Mouse (Mus musculus): ENCODE measurements at regions not wholly inside any gene's neighbourhood (a gene's known extent, or its start where the extent isn't known, plus 50 kb on each side); places are given as distances from the start of the nearest gene placed in this dataset.

- ATAC-seq (replicated peaks; ENCODE audit: poor library complexity): peak; percentile 72
These were observed 74.3 kb upstream of the A2m start for GRCm38 (mm10) chr6:121560852-121561251.

- ATAC-seq (replicated peaks; ENCODE audit: poor library complexity): no peak
These were observed 74.8 kb upstream of the A2m start for GRCm38 (mm10) chr6:121560393-121560793.

DNA sequence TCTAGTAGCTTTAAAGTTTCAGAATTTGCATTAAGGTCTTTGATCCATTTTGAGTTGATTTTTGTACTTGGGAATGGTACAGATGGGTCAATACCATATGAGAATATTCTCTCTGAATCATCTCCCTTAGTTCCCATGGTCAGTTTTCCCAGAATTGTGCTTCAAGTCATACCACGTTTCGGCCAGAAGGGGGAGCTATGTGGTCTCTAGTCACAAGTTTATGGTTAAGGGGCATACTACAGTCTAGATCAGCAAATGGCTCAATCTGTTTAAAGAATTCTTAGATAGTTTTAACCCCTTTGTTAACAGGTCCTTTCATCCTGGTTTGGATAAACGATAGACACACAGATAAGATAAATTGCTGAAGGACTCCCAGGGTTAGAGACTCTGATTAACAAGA lies 78.7 kb upstream of the A2m start:
- ATAC-seq (replicated peaks; ENCODE audit: poor library complexity): 0 out of 2 replicates have a peak, but pooled peaks have one; percentile 55

GRCm38 (mm10) chr6:121553501-121554132 lies 80.1 kb upstream of the Iqsec3 start:
- ATAC-seq (replicated peaks; ENCODE audit: poor library complexity): no peak

- no peak for ATAC-seq (replicated peaks; ENCODE audit: poor library complexity)
These were observed 60.0 kb upstream of the Iqsec3 start for GRCm38 (mm10) chr6:121533521-121533920.

- peak; percentile 98 for ATAC-seq (replicated peaks; ENCODE audit: poor library complexity)
These were observed 59.4 kb upstream of the Iqsec3 start for GRCm38 (mm10) chr6:121532926-121533325.

GRCm38 (mm10) chr6:121531825-121532389 lies 58.4 kb upstream of the Iqsec3 start:
- no peak for ATAC-seq (replicated peaks; ENCODE audit: poor library complexity)

DNA sequence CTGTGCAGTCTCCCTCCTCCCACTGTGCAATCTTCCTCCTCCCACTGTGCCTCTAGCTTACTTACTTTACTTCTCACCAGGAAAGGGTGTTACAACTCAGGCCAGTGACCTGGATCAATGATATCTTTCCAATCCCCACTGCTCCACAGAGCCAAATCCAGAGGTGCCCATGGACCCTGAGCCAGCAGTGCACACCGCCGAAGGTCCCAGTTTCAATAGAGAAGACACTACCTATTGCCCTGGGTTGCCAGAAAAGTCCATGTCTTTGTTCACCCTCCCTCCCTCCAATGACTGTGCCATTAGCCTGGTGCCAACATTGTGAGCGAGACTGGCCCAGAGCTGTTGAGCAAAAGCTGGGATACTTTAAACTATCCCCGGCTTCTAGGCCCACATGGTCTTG lies 53.8 kb upstream of the Iqsec3 start:
- no peak for ATAC-seq (replicated peaks; ENCODE audit: poor library complexity)

DNA sequence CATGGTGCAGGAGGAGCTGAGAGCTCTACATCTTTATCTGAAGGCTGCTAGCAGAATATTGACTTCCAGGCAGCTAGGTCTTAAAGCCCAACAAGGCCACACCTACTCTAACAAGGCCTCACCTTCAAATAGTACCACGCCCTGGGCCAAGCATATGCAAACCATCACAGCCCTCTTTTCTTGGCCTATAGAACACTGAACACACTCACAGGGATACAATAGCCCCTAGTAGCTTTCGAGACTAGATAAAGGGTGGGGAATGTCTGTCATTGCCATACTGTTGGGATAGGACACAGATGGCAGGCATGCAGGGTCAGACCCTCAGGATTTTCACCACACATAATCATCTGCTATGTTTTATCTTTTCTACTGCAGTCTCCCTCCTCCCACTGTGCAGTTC lies 52.6 kb upstream of the Iqsec3 start:
- ATAC-seq (replicated peaks; ENCODE audit: poor library complexity): no peak

DNA sequence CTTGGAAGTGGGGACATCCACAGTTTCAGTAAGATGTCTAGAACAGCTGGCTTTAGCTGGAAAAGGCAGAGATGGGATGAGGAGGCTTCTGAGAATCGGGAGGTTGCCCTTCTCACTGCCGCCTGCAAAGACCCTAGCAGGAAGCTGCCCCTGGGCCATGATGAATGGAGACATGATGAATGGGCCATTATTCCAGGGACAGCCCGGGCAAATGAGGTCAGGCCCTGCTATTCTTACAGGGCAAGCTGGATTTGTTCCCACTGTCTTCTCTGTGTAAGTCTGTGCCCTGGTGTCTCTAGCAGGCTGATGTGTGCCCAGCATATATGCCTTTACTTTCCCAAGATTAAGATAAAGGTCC lies 51.1 kb upstream of the Iqsec3 start:
- no peak for ATAC-seq (replicated peaks; ENCODE audit: poor library complexity)

DNA sequence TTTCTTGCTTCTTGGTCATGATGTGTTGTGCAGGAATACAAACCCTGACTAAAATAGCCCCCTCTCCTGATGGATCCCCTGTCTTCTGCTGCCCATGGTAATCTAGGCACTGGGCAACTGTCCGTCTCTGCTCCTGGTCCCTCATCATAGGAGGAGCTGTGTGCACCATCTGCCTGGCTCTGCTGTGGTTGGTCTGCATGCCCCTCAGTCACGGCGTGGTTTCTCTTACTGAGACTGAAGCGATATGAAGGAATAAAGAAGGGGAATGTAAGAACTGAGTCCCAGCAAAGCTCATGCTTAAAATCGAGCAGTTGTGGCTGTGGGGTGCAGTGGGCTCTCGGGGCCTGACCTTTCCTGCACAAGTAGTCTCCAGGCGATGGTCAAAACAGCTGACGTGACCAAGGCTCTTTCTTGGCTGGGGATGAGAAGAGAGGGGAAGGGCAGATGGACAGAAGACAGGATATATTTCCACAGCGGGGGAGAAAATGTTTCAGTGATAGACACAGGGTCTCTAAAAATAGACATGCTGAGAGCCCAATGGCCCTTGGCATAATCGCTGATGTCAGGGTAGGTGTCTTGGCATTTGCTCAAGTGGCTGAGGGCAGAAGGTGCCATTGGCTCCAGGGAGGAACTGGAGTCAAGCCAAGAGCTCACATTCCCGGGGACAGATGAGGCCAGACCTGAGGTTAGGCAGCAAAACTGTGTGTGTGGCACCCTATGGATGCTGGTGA lies 50.6 kb upstream of the Iqsec3 start:
- no peak for ATAC-seq (replicated peaks; ENCODE audit: poor library complexity)

All from megakaryocyte progenitor cell, adult 5-6 weeks (primary cell).